Mouse (Mus musculus): Measurements from ENCODE around the gene Cdc42ep3. TPM values are rescaled to one million over a fixed set of nuclear protein-coding genes. Genes with fewer than 3 reads are reported as not detected.

The Cdc42ep3 gene
- polyA plus RNA-seq, 1 experiment from 2014 or later, result 44.3 TPM

DNA sequence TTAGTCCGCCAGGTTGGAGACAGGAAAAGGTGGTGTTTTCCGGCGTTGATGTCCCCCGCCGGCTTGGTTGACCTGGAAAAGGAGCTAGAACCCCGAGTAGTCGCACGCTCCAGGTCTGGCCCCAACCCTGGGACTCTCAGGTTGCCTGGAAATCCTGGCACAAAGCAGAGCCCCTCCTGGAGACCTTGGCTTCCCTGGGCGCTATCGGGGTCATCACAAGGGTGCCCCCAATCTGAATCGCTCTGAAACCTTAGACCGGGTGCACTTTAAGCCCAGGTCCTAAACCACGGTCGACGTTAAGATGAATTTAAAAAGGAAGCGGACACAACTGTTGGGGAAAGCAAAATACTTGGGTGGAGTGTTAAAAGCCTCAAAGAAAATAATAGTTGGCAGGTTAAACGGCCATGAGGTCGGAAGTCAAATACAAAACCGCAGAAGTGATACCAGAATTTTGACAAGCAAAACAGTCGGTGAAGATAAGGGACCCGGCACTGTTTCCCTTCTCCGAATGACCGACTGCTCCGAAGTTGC is 1.2 kb upstream of the Cdc42ep3 start:
- peak overlapping the region; percentile 93 for H3K9ac ChIP-seq
- H3K9me3 ChIP-seq, result no peaks in the 10 kb centered on the region
- ATAC-seq (ENCODE audit: low FRiP score), result peak; percentile 43
- H3K4me3 ChIP-seq, result peak overlapping the region; percentile 75
- peaks cover 19% of the 10 kb centered on the region for H3K4me1 ChIP-seq (replicated peaks)
- no peaks in the 10 kb centered on the region for H3K36me3 ChIP-seq
- peak overlapping the region; percentile 81 for H3K4me2 ChIP-seq
- WGBS, result 9% methylated on average over 24 of the region's 24 CpGs
- H3K27me3 ChIP-seq, result peaks cover 10% of the 10 kb centered on the region
- peak overlapping the region; percentile 97 for H3K27ac ChIP-seq

GRCm38 (mm10) chr17:79355271-79355991 is 540 bp upstream of the Cdc42ep3 start:
- H3K27me3 ChIP-seq, result peaks cover 10% of the 10 kb centered on the region
- H3K4me1 ChIP-seq (replicated peaks), result peaks cover 22% of the 10 kb centered on the region
- peak overlapping the region; percentile 97 for H3K27ac ChIP-seq
- ATAC-seq (ENCODE audit: low FRiP score), result peak; percentile 89
- peak overlapping the region; percentile 93 for H3K9ac ChIP-seq
- WGBS, result under 1% methylated on average over 47 of the region's 59 CpGs
- H3K4me3 ChIP-seq, result peak overlapping the region; percentile 75
- H3K4me2 ChIP-seq, result peak overlapping the region; percentile 81
- H3K36me3 ChIP-seq, result no peaks in the 10 kb centered on the region
- no peaks in the 10 kb centered on the region for H3K9me3 ChIP-seq

- Histone ChIP-seq H3K4me3 (peak overlapping the region; percentile 75), H3K27me3 (peaks cover 4% of the 10 kb centered on the region; the same call in 1 of the 2 replicates), H3K27ac (peak overlapping the region; percentile 97), H3K4me2 (peak overlapping the region; percentile 81), H3K9ac (peak overlapping the region; percentile 93), H3K36me3 (peaks cover 8% of the 10 kb centered on the region), H3K9me3 (no peaks in the 10 kb centered on the region), H3K4me1 (replicated peaks) (peaks cover 31% of the 10 kb centered on the region)
- no peak for ATAC-seq (ENCODE audit: low FRiP score)
- 2% methylated on average over 6 of the region's 6 CpGs for WGBS
These were observed 782 bp downstream of the Cdc42ep3 start for GRCm38 (mm10) chr17:79354174-79354443.

DNA sequence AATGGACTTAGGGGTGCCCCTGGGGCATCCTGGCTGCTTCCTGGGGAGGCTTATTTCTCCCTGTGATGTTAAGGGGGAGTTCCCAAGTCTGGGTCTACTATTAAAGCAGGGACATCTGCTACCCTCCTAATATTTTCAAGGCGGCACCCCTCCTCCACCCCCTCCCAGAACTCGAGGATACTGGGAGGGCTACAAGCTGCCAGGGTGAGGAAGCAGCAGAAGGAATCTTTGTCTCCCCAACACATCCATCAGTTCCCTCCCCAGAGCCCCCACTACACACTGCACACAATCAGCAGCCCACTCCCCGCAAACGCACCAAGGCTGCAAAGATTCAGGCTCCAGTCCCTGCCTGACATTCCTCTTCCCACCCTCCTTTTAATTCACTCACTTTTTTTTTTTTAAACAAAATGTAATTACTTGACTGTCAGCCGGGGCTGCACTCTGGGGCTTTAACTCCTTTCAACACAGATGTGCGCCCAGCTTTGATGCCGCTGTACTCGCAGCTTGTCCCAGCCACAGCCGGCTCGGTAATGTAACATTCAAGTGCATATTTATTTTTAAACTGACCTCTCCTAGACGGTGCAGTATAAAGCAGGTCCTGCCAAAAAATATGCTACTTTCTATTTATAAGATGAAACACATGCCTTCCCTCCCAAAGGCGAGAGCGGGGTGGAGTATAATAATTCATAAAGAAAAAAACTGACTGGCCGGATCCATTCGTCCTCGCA is 1.3 kb downstream of the Cdc42ep3 start:
- peaks cover 3% of the 10 kb centered on the region; the same call in 1 of the 2 replicates for H3K27me3 ChIP-seq
- WGBS, result 5% methylated on average over 16 of the region's 16 CpGs
- no peak for ATAC-seq (ENCODE audit: low FRiP score)

DNA sequence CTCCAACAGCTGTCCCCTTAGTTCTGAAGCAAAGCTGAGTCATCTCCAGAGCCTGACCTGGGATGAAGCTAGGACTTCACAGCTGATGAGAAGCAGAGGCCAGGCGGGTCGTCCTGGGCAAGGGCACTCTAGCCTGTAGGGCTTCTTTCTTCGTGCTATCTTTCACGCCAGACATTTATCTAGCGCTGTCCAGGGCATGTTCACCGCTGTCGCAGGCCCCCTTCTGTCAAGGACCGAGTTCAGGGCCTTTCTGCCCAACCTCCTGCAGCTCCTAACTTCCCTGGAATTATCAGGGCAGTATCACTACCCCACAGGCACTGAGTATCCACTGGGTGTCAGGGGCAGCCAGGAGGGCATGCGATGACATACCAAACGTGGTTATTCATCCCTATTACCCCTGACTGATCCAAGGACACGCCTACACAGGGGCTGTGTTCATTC is 4.1 kb downstream of the Cdc42ep3 start:
- WGBS, result 82% methylated on average over 11 of the region's 11 CpGs
- Histone ChIP-seq H3K9me3 (no peaks in the 10 kb centered on the region), H3K27me3 (no peaks in the 10 kb centered on the region), H3K4me1 (replicated peaks) (peaks cover 31% of the 10 kb centered on the region), H3K4me2 (peak overlapping the region; percentile 17; the same call in 1 of the 2 replicates), H3K9ac (no peak overlapping the region), H3K27ac (no peak overlapping the region), H3K4me3 (no peak overlapping the region), H3K36me3 (peaks cover 12% of the 10 kb centered on the region)
- no peak for ATAC-seq (ENCODE audit: low FRiP score)

More for the DNA sequence above, 1.3 kb downstream of the Cdc42ep3 start:
- Histone ChIP-seq H3K36me3 (peaks cover 12% of the 10 kb centered on the region), H3K4me3 (peak overlapping the region; percentile 75), H3K4me1 (replicated peaks) (peaks cover 33% of the 10 kb centered on the region), H3K27ac (peak overlapping the region; percentile 97), H3K9ac (peak overlapping the region; percentile 93), H3K4me2 (peak overlapping the region; percentile 81), H3K9me3 (no peaks in the 10 kb centered on the region)

DNA sequence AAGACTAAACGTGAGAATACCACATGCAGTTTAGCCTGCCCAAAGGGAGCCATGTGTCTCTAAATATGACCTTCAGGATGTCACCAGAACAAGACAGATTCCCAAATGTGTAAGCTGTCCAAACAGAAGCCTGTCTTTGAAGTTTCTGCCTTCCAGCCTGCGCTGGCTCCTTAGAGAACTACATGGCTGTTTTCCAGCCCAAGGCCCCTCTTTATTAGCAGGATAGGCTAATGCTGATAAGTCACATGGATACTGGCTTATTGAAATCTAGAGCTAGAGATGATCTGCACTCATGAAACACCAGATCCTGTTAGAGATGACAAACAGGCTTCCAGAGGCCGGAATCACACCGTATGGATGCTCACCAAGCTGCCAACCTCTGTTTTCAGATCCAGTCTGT is 5.5 kb downstream of the Cdc42ep3 start:
- no peak for ATAC-seq (ENCODE audit: low FRiP score)
- Histone ChIP-seq H3K9ac (no peak overlapping the region), H3K36me3 (peaks cover 12% of the 10 kb centered on the region), H3K27ac (no peak overlapping the region), H3K27me3 (no peaks in the 10 kb centered on the region), H3K4me1 (replicated peaks) (peaks cover 37% of the 10 kb centered on the region), H3K4me2 (no peak overlapping the region), H3K9me3 (no peaks in the 10 kb centered on the region), H3K4me3 (no peak overlapping the region)
- WGBS, result 88% methylated on average over 4 of the region's 4 CpGs

- Histone ChIP-seq H3K4me1 (replicated peaks) (peaks cover 39% of the 10 kb centered on the region), H3K36me3 (peaks cover 12% of the 10 kb centered on the region), H3K4me3 (no peak overlapping the region), H3K27ac (no peak overlapping the region), H3K9me3 (no peaks in the 10 kb centered on the region), H3K27me3 (no peaks in the 10 kb centered on the region), H3K9ac (no peak overlapping the region), H3K4me2 (no peak overlapping the region)
- no peak for ATAC-seq (ENCODE audit: low FRiP score)
- WGBS, result 88% methylated on average over 7 of the region's 7 CpGs
These were observed 6.8 kb downstream of the Cdc42ep3 start for GRCm38 (mm10) chr17:79347920-79348589.

DNA sequence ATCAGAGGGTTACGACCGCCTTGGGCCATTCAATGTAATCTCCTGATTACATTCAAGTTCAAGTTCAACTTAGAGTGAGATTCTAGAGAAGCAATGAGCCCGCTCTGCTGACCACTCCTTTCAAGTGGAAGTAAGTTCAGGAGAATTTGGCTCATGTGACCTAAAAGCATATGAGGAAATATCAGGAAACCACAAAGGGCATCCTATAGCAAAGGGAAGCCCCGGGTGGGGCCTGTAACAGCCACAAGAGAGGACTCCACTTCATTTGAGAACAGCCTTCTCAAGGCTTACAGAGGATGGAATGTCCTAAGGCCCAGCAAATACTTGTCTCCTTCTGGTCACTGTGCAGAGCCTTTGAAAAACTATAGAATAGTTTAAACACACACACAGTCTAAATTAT is 7.6 kb downstream of the Cdc42ep3 start:
- H3K27me3 ChIP-seq, result no peaks in the 10 kb centered on the region
- ATAC-seq (ENCODE audit: low FRiP score), result no peak
- WGBS, result 94% methylated on average over 4 of the region's 4 CpGs

GRCm38 (mm10) chr17:79345001-79345709 is 9.7 kb downstream of the Cdc42ep3 start:
- Histone ChIP-seq H3K27ac (no peak overlapping the region), H3K36me3 (peaks cover 12% of the 10 kb centered on the region), H3K4me2 (no peak overlapping the region), H3K4me3 (no peak overlapping the region), H3K9ac (no peak overlapping the region), H3K4me1 (replicated peaks) (peaks cover 33% of the 10 kb centered on the region), H3K27me3 (no peaks in the 10 kb centered on the region), H3K9me3 (no peaks in the 10 kb centered on the region)
- WGBS, result 92% methylated on average over 25 of the region's 25 CpGs
- ATAC-seq (ENCODE audit: low FRiP score), result no peak

More for the DNA sequence above, 7.6 kb downstream of the Cdc42ep3 start:
- H3K36me3 ChIP-seq, result peaks cover 12% of the 10 kb centered on the region
- H3K9ac ChIP-seq, result no peak overlapping the region
- no peak overlapping the region for H3K27ac ChIP-seq
- H3K4me2 ChIP-seq, result no peak overlapping the region
- H3K4me3 ChIP-seq, result no peak overlapping the region
- H3K4me1 ChIP-seq (replicated peaks), result peaks cover 39% of the 10 kb centered on the region
- no peaks in the 10 kb centered on the region for H3K9me3 ChIP-seq

DNA sequence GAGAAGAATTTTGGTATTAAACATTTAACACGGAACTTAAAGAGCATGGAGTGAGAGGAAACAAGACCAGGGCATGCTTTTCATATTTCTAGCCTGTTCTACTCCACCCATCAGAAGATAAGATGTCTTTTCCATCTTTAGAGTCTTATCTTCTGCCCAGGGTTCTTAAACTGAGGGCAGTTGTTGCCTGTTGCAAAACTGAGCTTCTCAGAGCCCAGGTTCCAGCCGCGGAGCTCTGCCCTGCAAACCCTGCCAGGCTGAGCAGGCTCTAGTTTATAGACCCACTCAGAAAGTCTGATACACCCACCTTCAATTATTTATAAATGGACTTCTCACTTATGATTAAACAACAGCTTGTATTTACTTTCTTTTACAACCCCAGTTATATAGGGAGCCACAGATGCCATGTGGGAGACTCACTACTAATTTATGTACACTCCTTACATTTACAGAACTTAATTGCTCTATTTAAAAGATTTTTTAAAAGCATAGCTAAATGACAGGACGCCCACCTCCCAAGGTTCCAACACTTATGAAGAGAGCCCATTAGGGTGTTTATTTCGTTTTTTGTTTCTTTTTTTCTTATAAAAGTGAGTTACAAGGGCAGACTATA is 11.5 kb downstream of the Cdc42ep3 start:
- H3K27ac ChIP-seq, result no peak overlapping the region
- WGBS, result 66% methylated on average over 5 of the region's 5 CpGs
- no peak for ATAC-seq (ENCODE audit: low FRiP score)
- no peak overlapping the region for H3K4me2 ChIP-seq
- H3K4me1 ChIP-seq (replicated peaks), result peaks cover 23% of the 10 kb centered on the region
- peaks cover 2% of the 10 kb centered on the region; the same call in 1 of the 2 replicates for H3K36me3 ChIP-seq
- H3K27me3 ChIP-seq, result no peaks in the 10 kb centered on the region
- no peak overlapping the region for H3K4me3 ChIP-seq
- H3K9me3 ChIP-seq, result no peaks in the 10 kb centered on the region
- no peak overlapping the region for H3K9ac ChIP-seq

DNA sequence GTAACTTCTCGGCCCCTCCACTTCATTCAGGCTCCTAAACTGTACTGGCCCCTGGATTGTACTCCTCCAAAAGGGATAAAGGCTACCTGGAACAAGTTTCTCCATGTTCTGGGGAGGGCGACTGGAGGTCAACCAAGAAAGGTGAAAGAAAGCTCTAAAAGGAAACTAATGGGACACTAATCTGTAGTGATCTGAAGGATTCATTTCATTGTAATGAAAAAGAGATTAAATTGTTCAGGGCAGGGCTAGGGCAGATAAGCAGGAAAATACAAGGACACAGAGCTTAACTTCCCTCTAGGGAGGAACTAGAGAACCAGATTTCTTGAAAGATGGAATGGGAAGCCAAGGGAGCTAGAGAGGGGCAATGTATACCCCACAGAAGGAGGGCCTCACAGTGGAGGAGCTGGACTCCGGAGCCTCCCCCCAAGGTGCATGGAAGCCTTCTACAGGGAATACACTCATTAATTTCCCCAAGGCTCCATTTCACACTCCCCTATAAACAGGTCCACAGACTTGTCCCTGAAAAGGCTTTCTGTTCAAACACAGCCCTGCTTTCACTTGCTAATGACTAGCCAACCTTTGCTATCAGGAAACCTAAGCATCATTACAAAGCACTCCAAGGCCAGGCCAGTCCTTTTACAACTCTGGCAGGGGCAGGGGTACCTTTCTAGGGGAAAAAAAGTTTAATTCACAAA is 12.1 kb downstream of the Cdc42ep3 start:
- H3K4me2 ChIP-seq, result no peak overlapping the region
- no peak overlapping the region for H3K9ac ChIP-seq
- H3K27me3 ChIP-seq, result no peaks in the 10 kb centered on the region
- H3K4me3 ChIP-seq, result no peak overlapping the region
- ATAC-seq (ENCODE audit: low FRiP score), result no peak
- WGBS, result 53% methylated on average over 3 of the region's 3 CpGs
- peaks cover 2% of the 10 kb centered on the region; the same call in 1 of the 2 replicates for H3K36me3 ChIP-seq
- H3K9me3 ChIP-seq, result no peaks in the 10 kb centered on the region
- H3K4me1 ChIP-seq (replicated peaks), result peaks cover 23% of the 10 kb centered on the region
- no peak overlapping the region for H3K27ac ChIP-seq
